Mouse (Mus musculus) CH12.LX (cell line): ENCODE measurements around the gene Slc25a10. TPM values are rescaled to one million over a fixed set of nuclear protein-coding genes. Genes with fewer than 3 reads are reported as not detected.

Source experiments
- DNase-seq: peaks from one replicate; pipeline ENCODE4 v3.0.0-alpha.2; 2013; ENCODE audit errors: extremely low read depth
- H3K27ac ChIP-seq: 2 replicates; pipeline ENCODE4 v1.5.1; 2012; ENCODE audit warnings: low read depth, mild to moderate bottlenecking, control low read depth, moderate library complexity; ENCODE audit not compliant: insufficient read depth
- H3K27me3 ChIP-seq: replicated peaks from 2 replicates; pipeline ENCODE3; 2012; ENCODE audit warnings: inconsistent platforms
- H3K36me3 ChIP-seq, 2 experiments: replicated peaks in 1 of 2; 2 replicates each; pipeline versions ENCODE3 to v1.6.1; 2012; ENCODE audit warnings: inconsistent platforms in 1 of 2, low read length in 1 of 2, mild to moderate bottlenecking in 1 of 2, mixed read lengths in 1 of 2, moderate library complexity in 1 of 2; ENCODE audit not compliant: control insufficient read depth in 1 of 2, insufficient read depth in 1 of 2
- H3K4me1 ChIP-seq, 2 experiments: 2 replicates each; pipeline ENCODE4 v1.6.1; 2012; ENCODE audit warnings: inconsistent platforms in 1 of 2, moderate library complexity in 1 of 2; ENCODE audit not compliant: insufficient read depth in 2 of 2, control insufficient read depth in 1 of 2
- H3K4me2 ChIP-seq: 2 replicates; pipeline ENCODE4 v1.6.1; 2012; ENCODE audit warnings: low read depth, mild to moderate bottlenecking, control low read depth; ENCODE audit not compliant: poor library complexity, insufficient read depth, severe bottlenecking
- H3K4me3 ChIP-seq, 3 experiments: fragments of 150-350 bp in 1 of 3; sonication (generic) in 1 of 3; replicated peaks in 1 of 3; 2 replicates each; pipeline versions ENCODE3 to v1.5.1; 2011 to 2012; ENCODE audit warnings: low read depth in 2 of 3, low read length in 2 of 3, mild to moderate bottlenecking in 2 of 3, moderate library complexity in 2 of 3, control low read depth in 1 of 3, improper control_type of control experiment in 1 of 3, inconsistent platforms in 1 of 3, mixed read lengths in 1 of 3; ENCODE audit not compliant: poor library complexity in 1 of 3
- H3K79me2 ChIP-seq: replicated peaks from 2 replicates; pipeline ENCODE4 v1.6.1; 2012; ENCODE audit warnings: mild to moderate bottlenecking, moderate library complexity; ENCODE audit not compliant: control insufficient read depth, poor library complexity, insufficient read depth, severe bottlenecking; ENCODE audit errors: extremely low read depth
- H3K9ac ChIP-seq: 2 replicates; pipeline ENCODE4 v1.6.1; 2012; ENCODE audit warnings: low read depth, mild to moderate bottlenecking, control low read depth, moderate library complexity; ENCODE audit not compliant: insufficient read depth
- H3K9me3 ChIP-seq: replicated peaks from 2 replicates; pipeline ENCODE3; 2012; ENCODE audit warnings: low read length, inconsistent platforms, mixed read lengths
- CHD2 ChIP-seq: IDR thresholded peaks from 2 replicates; pipeline ENCODE4 v1.6.1; 2011; ENCODE audit warnings: low read length, improper control_type of control experiment
- ELF1 ChIP-seq: IDR thresholded peaks from 2 replicates; pipeline ENCODE4 v1.6.1; 2014; ENCODE audit warnings: low read depth, mild to moderate bottlenecking, inconsistent platforms, low read length, improper control_type of control experiment
- ETS1 ChIP-seq: conservative IDR thresholded peaks from 2 replicates; pipeline ENCODE4 v1.6.1; 2012; ENCODE audit warnings: low read depth, mild to moderate bottlenecking, inconsistent platforms, low read length, improper control_type of control experiment, moderate library complexity
- HCFC1 ChIP-seq: IDR thresholded peaks from 2 replicates; pipeline ENCODE4 v1.6.1; 2012; ENCODE audit warnings: low read depth, mild to moderate bottlenecking, inconsistent platforms, low read length, improper control_type of control experiment
- KAT2A ChIP-seq: IDR thresholded peaks from 2 replicates; pipeline ENCODE4 v1.6.1; 2012; ENCODE audit warnings: low read length, improper control_type of control experiment, inconsistent platforms; ENCODE audit not compliant: insufficient replicate concordance
- MAX ChIP-seq: IDR thresholded peaks from 2 replicates; pipeline ENCODE4 v1.6.1; 2011; ENCODE audit warnings: low read length, improper control_type of control experiment
- MAZ ChIP-seq: IDR thresholded peaks from 2 replicates; pipeline ENCODE4 v1.6.1; 2012; ENCODE audit warnings: low read depth, mild to moderate bottlenecking, inconsistent platforms, low read length, improper control_type of control experiment, moderate library complexity
- MXI1 ChIP-seq: IDR thresholded peaks from 2 replicates; pipeline ENCODE4 v1.6.1; 2011; ENCODE audit warnings: mild to moderate bottlenecking, low read depth, low read length, improper control_type of control experiment
- NELFE ChIP-seq: IDR thresholded peaks from 2 replicates; pipeline ENCODE4 v1.6.1; 2011; ENCODE audit warnings: low read depth, low read length, improper control_type of control experiment
- NRF1 ChIP-seq: IDR thresholded peaks from 2 replicates; pipeline ENCODE4 v1.6.1; 2014; ENCODE audit warnings: low read depth, mild to moderate bottlenecking, inconsistent platforms, low read length, improper control_type of control experiment, moderate library complexity
- POLR2A ChIP-seq: IDR thresholded peaks from 2 replicates; pipeline ENCODE4 v1.6.1; 2011; ENCODE audit warnings: low read depth, mild to moderate bottlenecking, improper control_type of control experiment, low read length
- POLR2AphosphoS2 ChIP-seq: IDR thresholded peaks from 2 replicates; pipeline ENCODE4 v1.6.1; 2011; ENCODE audit warnings: low read depth, low read length, improper control_type of control experiment
- SIN3A ChIP-seq: IDR thresholded peaks from 2 replicates; pipeline ENCODE4 v1.6.1; 2012; ENCODE audit warnings: low read length, improper control_type of control experiment, inconsistent platforms
- SMC3 ChIP-seq: IDR thresholded peaks from 2 replicates; pipeline ENCODE4 v1.6.1; 2011; ENCODE audit warnings: low read depth, low read length, improper control_type of control experiment
- TBP ChIP-seq: conservative IDR thresholded peaks from 2 replicates; pipeline ENCODE4 v1.6.1; 2011; ENCODE audit warnings: low read depth, low read length, improper control_type of control experiment
- TCF12 ChIP-seq: IDR thresholded peaks from 2 replicates; pipeline ENCODE4 v1.6.1; 2014; ENCODE audit warnings: low read depth, mild to moderate bottlenecking, inconsistent platforms, low read length, improper control_type of control experiment
- USF1 ChIP-seq: IDR thresholded peaks from 2 replicates; pipeline ENCODE4 v1.6.1; 2014; ENCODE audit warnings: low read depth, mild to moderate bottlenecking, inconsistent platforms, low read length, improper control_type of control experiment
- USF2 ChIP-seq: conservative IDR thresholded peaks from 2 replicates; pipeline ENCODE4 v1.6.1; 2011; ENCODE audit warnings: low read depth, low read length, improper control_type of control experiment
- ZKSCAN1 ChIP-seq: IDR thresholded peaks from 2 replicates; pipeline ENCODE4 v1.6.1; 2012; ENCODE audit warnings: low read depth, inconsistent platforms, low read length, improper control_type of control experiment, borderline replicate concordance
- ZMIZ1 ChIP-seq: IDR thresholded peaks from 2 replicates; pipeline ENCODE4 v1.6.1; 2012; ENCODE audit warnings: low read depth, mild to moderate bottlenecking, inconsistent platforms, low read length, improper control_type of control experiment
- dilution Hi-C: fragments of 300-500 bp; cut with MboI; formaldehyde crosslinking; loops from 2 replicates; pipeline ENCODE4 v1.14.3; 2020; ENCODE audit warnings: low sequenced_read_pairs; ENCODE audit not compliant: extremely low pct_unique_long_range_greater_than_20kb, extremely low pct_ligation_motif_present
- in situ Hi-C: fragments of 300-500 bp; cut with MboI; formaldehyde crosslinking; loops from 3 replicates; pipeline ENCODE4 v1.14.3; 2019; ENCODE audit warnings: low sequenced_read_pairs, low pct_ligation_motif_present, low pct_unique_long_range_greater_than_20kb, mixed read lengths
- polyA plus RNA-seq: library from polyadenylated mRNA; unstranded; fragments of >175 nt; gene quantifications from 2 replicates; pipeline ENCODE4 v1.2.1, GENCODE M21; 2012; ENCODE audit warnings: low read depth; ENCODE audit not compliant: insufficient read length
- total RNA-seq, 2 experiments: library from RNA; depleted of rRNA; stranded (reverse); fragments of 300-350 nt in 1 of 2; fragments of >200 nt in 1 of 2; gene quantifications; 2 replicates each; pipeline ENCODE4 v1.2.3; 2012 to 2014

The Slc25a10 gene
- total RNA-seq (2012; rRNA removed) = 32.9 and 48.5 TPM in 2 replicates
- 29.5 and 34.6 TPM in 2 replicates for total RNA-seq (2014; rRNA removed)
- 43.4 and 45.9 TPM in 2 replicates for polyA plus RNA-seq

DNA sequence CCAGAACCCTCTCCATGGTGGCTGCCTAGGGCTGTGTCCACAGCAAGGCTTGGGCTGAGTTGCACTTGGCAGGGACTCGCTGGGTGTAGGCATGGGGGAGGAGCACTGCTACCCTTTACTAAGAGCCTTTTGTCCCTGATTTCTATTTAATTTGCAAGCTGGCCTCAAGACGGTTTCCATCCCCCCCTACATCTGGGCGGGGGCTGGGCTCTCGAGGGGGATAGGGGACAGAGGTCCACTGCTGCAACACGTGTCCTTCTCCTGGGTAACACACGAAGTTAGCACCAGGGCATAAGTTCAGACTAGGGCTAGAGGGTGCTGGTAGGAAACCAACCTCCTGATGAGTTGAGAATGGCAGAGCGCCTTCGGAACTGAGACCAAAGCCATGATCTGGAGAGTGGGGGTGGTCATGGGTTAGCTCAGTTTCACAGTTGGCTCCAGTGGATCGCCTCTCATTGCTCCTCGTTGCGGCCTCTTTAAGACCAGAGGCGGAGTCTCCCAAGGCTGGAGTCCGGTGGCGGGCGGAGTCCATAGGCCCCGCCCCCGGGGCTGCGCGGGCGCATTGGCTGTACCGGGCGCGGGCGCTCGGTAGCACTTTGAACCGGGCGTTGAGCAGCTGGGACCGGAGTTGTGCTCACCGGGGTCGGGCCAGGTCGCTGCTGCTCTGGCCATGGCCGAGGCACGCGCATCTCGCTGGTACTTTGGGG, at the start of gene Slc25a10:
Gene Slc25a10, plus strand, starts transcription at position 524 of the 707 bp plus-strand sequence.
- Histone ChIP-seq H3K4me3 (peak within 1 kb of the TSS; percentile 73 to 87 (median 75)), H3K4me1 (peaks cover 15 to 50% of the 10 kb centered on the region in 2 experiments), H3K9me3 (no peaks in the 10 kb centered on the region), H3K79me2 (peaks cover 9% of the 10 kb centered on the region), H3K27ac (peak within 1 kb of the TSS; percentile 45), H3K27me3 (no peaks in the 10 kb centered on the region), H3K9ac (peak within 1 kb of the TSS; percentile 71), H3K4me2 (peak within 1 kb of the TSS; percentile 61), H3K36me3 (peaks cover 46 to 76% of the 10 kb centered on the region in 2 experiments)
- DNase-seq = peak; percentile 85
- TF ChIP-seq SIN3A (peak; percentile 84; the same call in 1 of the 2 replicates), KAT2A (no peak), SMC3 (no peak; the same call in 1 of the 2 replicates), POLR2AphosphoS2 (0 out of 2 replicates have a peak, but pooled peaks have one; percentile 71), NRF1 (peak; percentile 87), ZMIZ1 (peak; percentile 88), USF2 (peak; percentile 9; the same call in 1 of the 2 replicates), CHD2 (peak; percentile 54; the same call in 1 of the 2 replicates), ELF1 (no peak; the same call in 1 of the 2 replicates), TBP (0 out of 2 replicates have a peak, but pooled peaks have one; percentile 44), MAZ (no peak), TCF12 (peak; percentile 50; the same call in 1 of the 2 replicates), POLR2A (peak; percentile 78), HCFC1 (peak; percentile 30), MXI1 (peak; percentile 8; the same call in 1 of the 2 replicates), MAX (peak; percentile 59), ZKSCAN1 (no peak), NELFE (peak; percentile 80), USF1 (no peak)
- dilution Hi-C loops = no loop called here
- in situ Hi-C loops = no loop called here

GRCm38 (mm10) chr11:120442344-120442743, 49.3 kb upstream of the Slc25a10 start, which contains the start of gene Tspan10:
Gene Tspan10 (plus strand): TSS chr11:120442644.
- no peaks in the 10 kb centered on the region for H3K27me3 ChIP-seq
- in situ Hi-C loops (no loop called here), dilution Hi-C loops (no loop called here)
- H3K36me3 ChIP-seq = no peaks in the 10 kb centered on the region
- no peaks in the 10 kb centered on the region for H3K9me3 ChIP-seq
- H3K9ac ChIP-seq = no peak within 1 kb of the TSS
- no peak within 1 kb of the TSS for H3K27ac ChIP-seq
- H3K4me2 ChIP-seq = no peak within 1 kb of the TSS
- DNase-seq = no peak
- peaks cover 1% of the 10 kb centered on the region for H3K79me2 ChIP-seq
- H3K4me3 ChIP-seq = no peak within 1 kb of the TSS
- peaks cover 19 to 29% of the 10 kb centered on the region in 2 experiments for H3K4me1 ChIP-seq
- TF ChIP-seq USF2 (no peak), MXI1 (no peak), ZKSCAN1 (no peak), KAT2A (no peak), ETS1 (no peak), NRF1 (no peak)
